Mouse (Mus musculus) cerebral cortex, adult 2 months (tissue): ENCODE data around the gene H2-Eb2.

Experiments used
- WGBS: fragments of 180-500 bp; shearing (Covaris S2); methylation state at CpG from one replicate; pipeline ENCODE4 v1.1.7; 2018; 5-methylcytosine and 5-hydroxymethylcytosine counted together

Gene H2-Eb2

GRCm38 (mm10) chr17:34325436-34325835 lies at the start of gene H2-Eb2:
Gene H2-Eb2, plus strand, starts transcription at chr17:34325665.
- WGBS = 73% methylated on average over 4 of the region's 4 CpGs

GRCm38 (mm10) chr17:34280499-34281038 lies 44.9 kb upstream of the H2-Eb2 start:
- 86% methylated on average over 1 of the region's 1 CpGs for WGBS

- WGBS = 71% methylated on average over 1 of the region's 1 CpGs
Observed at GRCm38 (mm10) chr17:34281836-34282235, 43.6 kb upstream of the H2-Eb2 start.

DNA sequence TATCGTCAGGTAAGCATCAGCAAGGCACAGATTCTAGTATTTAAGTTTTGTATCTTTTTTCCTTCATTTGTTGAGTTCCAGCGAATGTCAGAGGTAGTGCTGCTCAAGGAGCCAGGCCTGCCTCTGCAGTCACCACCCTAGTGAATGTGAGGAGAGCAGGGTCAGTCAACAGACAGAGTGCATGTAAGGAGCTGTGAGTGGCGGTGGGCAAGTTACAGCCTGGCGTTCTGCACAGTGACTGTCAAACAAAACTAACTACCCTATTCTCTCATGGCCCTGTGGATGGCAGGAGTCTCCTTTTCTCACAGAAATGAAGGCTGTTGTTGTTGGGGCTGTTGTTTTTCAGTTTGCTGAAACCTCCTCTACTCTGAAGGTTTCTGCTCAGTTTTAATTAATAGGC lies 40.1 kb upstream of the H2-Eb2 start:
- WGBS = 83% methylated on average over 4 of the region's 4 CpGs

GRCm38 (mm10) chr17:34285848-34286247 lies 39.6 kb upstream of the H2-Eb2 start:
- WGBS = 49% methylated on average over 4 of the region's 4 CpGs

DNA sequence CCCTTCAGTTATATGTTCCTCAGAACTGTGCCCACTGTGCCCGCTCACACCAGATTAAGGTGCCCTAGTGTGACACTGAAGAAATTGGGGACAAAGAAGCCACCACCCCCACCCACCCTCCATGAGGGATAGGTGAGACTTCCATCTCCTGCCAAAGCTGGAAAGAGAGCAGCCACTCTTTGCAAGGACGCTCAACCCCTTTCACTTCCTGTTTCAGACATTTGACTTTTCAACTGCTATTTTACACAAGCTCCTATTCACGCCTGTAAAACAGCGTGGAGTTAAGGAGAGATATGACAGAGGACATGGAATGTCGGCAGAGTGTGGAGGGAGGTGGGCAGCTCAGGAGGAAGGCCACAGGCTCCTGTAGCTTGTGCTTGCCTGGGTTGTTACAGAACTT lies 39.0 kb upstream of the H2-Eb2 start:
- WGBS = 86% methylated on average over 5 of the region's 5 CpGs

DNA sequence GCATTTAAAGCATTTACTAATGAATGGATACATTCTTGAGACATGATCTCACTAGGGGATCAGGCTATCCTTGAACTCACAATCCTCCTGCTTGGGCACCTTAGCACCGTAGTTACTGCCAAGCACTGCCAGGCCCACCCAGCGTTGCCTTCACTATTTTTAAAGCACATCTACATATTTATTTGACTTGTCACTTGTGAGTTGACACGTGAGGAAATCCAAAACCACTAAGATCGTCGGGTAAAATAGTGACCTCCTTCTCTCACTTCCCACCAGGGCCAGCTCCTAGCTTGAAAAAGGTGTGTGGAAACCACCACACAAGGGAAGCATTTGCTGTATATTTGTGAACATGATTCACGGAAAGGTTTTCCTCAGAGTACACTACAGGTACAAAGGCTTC lies 38.5 kb upstream of the H2-Eb2 start:
- WGBS = 72% methylated on average over 6 of the region's 6 CpGs

DNA sequence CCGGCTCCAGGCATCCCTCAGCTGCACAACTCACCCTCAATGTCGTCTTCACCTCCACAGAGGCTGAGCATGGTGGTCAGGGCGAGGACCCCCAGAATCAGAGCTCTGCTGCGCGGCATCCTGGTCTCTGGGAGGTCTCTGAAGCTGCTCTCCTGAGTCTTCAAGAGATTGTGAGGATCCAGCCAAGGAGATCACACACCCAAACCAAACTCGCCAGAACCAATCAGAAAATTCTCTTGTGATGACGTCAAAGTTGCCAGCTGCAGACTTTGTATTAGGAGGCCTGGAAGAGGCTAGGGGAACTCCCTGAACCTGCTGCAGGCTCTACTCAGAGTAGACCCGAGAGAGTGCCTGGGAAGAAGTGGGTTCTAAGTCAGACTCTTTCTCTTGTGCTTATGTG lies 37.8 kb upstream of the H2-Eb2 start, which contains the start of gene H2-Aa:
TSS of gene H2-Aa (minus strand) at position 176 of the 400 bp plus-strand sequence.
- 29% methylated on average over 8 of the region's 8 CpGs for WGBS

DNA sequence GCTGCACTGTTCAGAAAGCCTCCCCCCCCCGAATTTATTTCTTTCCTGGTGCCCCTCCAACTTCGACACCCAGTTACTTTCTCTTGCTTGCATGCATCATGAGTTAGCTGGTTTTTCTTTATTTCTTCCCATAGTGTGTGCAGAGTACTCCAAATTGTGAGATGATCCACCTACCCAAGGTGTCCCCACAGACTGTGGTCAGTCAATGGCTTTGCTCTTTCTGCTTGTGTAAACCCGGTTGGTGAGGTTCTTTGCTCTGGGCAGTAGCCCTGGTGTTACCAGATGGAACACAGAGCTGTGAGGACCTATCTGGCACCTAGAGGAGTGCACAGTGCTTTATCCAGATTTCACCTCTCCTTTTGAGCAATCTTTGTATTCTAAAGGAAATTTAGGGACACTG lies 37.3 kb upstream of the H2-Eb2 start:
- WGBS = 75% methylated on average over 3 of the region's 3 CpGs

- 14% methylated on average over 8 of the region's 8 CpGs for WGBS
Observed at GRCm38 (mm10) chr17:34291609-34292008, 33.9 kb upstream of the H2-Eb2 start.

GRCm38 (mm10) chr17:34292570-34292969 lies 32.9 kb upstream of the H2-Eb2 start:
- WGBS = 92% methylated on average over 4 of the region's 4 CpGs

DNA sequence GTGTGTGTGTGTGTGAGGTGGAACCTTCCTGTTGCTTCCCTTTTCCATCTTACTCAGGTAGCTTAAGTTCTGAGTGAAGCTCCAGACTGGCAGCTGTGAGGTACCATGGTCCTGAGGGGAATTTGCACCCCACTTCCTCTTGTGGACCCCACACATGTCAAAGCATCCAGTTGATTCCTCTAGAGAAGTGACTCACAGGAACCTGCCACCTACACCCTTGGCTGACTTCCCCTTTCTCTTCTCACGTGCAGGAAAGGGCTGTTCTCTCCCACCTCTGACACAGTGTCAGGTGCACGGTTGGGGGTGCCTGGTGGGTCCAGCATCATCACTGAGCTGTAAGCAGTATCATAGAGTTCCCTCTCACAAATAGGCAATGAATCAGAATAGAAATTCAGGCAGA lies 31.9 kb upstream of the H2-Eb2 start:
- 42% methylated on average over 2 of the region's 2 CpGs for WGBS

DNA sequence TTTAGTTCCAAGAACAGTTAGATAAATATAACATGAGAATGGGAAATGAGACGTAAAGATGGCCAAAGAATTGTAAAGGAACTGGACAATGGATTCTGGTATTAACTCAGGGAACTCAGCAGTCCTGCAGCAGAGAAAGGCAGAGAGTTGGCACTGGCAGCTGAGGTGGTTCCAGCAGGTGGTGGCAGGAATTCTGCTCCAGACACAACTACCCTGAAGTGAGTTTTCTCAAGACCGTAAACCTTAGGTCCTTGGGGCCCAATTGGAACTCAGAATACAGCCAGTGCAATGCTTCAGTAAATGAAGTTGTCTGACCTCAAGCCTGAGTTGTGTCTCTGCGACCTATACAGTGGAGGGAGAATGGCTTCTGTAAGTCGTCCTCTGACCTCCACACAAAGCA lies 31.2 kb upstream of the H2-Eb2 start:
- WGBS = 87% methylated on average over 4 of the region's 4 CpGs

DNA sequence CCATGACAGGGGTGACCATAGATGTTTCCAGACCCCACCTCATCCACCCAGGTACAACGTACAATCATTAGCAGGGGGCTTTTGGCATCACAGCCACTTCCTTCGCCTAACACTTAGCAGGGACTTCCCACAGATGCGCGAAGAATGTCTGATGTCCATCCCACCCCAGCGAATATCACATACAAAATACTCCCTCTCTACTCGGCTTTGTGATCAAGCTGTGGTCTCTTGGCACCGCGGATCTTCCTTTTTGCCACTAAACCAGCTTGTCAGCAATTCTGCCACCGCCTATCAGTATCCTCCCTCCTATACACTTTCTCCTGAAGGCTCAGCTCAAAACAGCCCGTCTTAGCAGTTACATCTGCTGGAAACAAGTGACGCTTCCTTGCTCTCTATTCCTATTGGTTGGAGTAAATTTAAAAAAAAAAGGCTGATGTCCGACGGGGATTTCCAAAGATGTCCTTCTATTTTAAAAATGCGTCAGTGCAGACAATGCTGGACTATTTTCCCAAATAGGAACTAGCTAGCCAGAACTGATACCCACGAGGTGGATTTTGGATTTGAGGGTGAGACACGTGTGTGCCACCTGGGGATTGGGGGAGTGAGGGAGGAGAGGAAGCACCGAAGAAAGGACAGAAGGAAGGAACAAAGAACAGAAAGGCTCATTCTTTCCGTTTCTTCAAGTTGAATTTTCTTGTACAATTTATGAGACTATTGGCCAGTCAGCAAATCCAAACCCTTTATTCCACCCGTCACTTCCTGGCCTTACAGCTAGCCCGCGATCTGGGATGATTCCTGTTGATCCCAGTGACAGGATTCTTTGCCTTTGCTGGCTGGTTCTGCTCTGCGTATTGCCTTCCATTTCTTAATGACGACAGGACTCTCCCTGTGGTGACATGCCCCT lies 29.3 kb upstream of the H2-Eb2 start:
- 23% methylated on average over 23 of the region's 23 CpGs for WGBS

- WGBS = 71% methylated on average over 3 of the region's 3 CpGs
Observed at GRCm38 (mm10) chr17:34299356-34299755, 26.1 kb upstream of the H2-Eb2 start.

DNA sequence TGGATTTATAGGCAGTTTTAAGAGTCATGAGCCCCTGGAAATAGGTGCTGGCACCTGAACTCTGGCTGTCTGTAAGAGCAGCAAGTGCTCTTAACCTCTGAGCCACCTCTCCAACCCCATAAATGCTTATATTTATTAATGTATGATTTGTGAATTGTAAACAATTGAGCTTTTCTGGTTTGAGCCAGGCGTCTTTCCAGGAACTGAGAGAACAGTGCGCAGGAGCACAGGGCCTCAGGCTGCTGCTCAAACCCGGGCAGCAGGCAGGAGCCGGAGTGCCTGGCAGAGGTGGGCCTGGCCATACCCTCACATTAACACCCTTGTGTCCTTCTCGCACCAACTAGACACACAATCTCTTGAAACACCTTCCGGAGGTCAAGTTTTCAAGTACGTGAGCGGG lies 25.4 kb upstream of the H2-Eb2 start:
- 96% methylated on average over 8 of the region's 8 CpGs for WGBS

DNA sequence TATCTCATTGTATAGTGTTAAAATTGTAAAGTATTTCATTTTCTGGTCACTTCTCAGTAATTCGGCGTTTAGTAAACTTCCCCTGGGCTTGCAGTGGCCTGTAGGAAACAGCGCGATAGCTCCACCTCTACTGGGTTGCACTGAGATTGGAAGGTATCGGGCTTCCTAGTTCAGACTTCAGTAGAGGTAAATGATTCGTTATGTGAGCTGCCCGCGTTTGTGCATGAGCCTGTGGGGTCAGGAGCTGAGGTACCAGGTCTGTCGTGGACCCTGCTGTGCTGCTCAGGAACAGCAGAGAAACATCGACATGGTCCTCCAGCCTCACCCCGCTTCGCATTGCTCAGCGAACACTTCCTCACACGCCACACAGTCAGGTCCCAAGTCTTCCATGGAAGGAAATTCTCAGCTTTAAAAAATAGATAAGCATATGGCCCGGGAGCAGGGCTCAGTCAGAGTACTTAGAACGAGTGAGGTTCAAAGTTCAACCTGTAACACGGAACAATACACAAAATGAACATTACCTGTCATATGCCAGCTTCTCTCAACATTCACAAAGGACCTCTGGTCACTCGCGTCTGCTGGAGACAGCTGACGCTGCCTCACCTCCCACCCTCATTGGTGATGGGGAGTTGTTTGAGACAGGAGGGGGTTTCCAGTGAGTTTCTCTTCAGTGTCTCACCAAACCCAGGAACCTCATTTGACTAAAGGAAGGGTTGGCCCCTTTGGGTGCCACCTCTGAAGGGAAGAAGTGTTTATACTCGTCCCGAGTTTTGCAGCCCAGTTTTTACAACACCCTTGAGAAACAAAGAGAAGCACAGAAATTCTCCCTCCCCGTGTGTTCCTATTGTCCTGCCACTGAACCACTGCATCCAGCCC lies 24.5 kb upstream of the H2-Eb2 start:
- 82% methylated on average over 23 of the region's 23 CpGs for WGBS

GRCm38 (mm10) chr17:34301670-34302190 lies 23.7 kb upstream of the H2-Eb2 start:
- WGBS = 92% methylated on average over 4 of the region's 4 CpGs

GRCm38 (mm10) chr17:34303789-34304188 lies 21.7 kb upstream of the H2-Eb2 start:
- 97% methylated on average over 2 of the region's 2 CpGs for WGBS

DNA sequence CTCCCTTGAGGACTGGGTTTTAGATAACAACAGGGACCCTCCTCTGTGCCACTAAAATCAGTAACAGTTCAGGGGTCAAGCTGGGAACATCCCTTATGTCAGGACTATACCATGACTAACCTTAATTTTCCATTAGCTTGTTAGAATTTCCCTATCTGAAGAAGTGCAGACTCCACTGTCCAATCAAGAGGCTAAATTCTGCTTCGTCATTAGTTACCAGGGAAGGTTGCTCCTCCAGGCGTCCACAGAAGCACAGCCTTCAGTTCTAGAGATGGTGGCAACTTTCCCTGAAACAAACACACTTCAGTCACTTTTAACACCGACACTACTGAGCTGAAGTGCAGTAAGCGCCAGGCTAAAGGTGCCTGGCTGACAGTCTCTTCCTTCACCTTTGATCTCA lies 20.7 kb upstream of the H2-Eb2 start:
- WGBS = 25% methylated on average over 4 of the region's 4 CpGs

GRCm38 (mm10) chr17:34305380-34306030 lies 20.0 kb upstream of the H2-Eb2 start, which contains the start of gene H2-Eb1:
Gene H2-Eb1, plus strand, starts transcription at chr17:34305867.

